Mouse (Mus musculus): Measurements from ENCODE around the gene Cacna1d.
A peak's percentile ranks its signal among the peaks of the same experiment; 100 is the strongest.

Cacna1d gene

GRCm38 (mm10) chr14:30217124-30217523 lies 274.1 kb downstream of the Cacna1d start:
- no peak for DNase-seq (ENCODE audit: low read depth, low spot score)

GRCm38 (mm10) chr14:30208156-30208555 lies 283.1 kb downstream of the Cacna1d start:
- no peak for DNase-seq (ENCODE audit: low read depth, low spot score)

DNA sequence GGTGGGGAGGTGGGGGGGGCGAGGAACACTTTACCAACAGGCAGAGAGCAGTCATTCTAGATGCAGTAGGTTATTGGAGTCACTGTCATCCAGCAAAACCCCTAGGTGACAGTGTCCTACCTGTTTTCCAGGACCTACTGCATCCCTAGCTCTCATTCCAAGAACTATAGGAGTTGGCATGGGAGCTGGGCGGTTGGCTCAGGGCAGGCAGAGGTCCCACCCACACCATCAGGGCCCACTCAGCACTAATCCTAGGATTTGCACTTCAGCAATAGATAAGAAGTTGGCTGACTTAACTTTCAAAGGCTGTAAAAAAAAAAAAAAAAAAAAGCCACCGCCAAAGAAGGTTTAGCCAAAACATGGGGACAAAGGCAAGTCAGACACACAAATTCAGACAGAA lies 285.4 kb downstream of the Cacna1d start:
- DNase-seq (ENCODE audit: low read depth, low spot score): no peak

DNA sequence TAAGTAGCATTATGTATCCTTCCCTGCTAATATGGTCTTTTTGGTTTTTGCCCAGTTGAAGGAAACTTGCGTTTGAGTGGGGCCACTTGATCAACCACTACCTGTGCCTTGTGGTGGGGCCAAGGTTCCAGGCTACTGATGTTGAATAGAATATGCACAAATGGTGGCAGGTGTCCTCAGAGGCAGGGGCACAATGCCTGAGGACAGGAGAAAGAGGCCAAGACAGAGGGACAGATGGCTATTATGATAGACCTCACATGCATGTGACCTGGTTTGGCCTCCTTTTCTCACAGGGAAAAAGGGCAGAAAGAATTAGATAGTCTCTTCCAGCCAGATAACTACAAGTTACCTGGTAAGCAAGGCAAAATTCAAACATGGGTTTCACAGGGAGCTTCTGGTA lies 286.7 kb downstream of the Cacna1d start:
- DNase-seq (ENCODE audit: low read depth, low spot score): no peak

DNA sequence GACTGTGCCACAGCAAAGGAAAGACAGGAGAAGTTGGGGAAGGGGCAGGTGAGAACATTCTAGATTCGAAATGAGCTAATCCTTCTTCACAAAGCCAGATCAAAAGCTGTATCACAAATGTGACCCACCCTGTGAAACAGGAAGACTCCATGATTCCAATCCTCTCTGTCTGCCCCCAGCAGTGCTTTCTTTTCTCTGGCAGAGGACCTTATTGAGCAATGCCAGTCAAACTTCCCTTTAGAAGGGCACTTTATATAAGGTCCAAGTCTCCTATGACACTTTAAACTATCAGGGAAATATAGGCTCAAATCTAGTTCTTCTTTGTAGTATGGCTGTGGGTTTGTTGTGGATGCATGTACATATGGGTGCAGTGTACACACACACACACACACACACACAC lies 290.9 kb downstream of the Cacna1d start:
- no peak for DNase-seq (ENCODE audit: low read depth, low spot score)

- no peak for DNase-seq (ENCODE audit: low read depth, low spot score)
Measured at GRCm38 (mm10) chr14:30198882-30199281, 292.4 kb downstream of the Cacna1d start.

- DNase-seq (ENCODE audit: low read depth, low spot score): no peak
Measured at GRCm38 (mm10) chr14:30198116-30198515, 293.1 kb downstream of the Cacna1d start.

DNA sequence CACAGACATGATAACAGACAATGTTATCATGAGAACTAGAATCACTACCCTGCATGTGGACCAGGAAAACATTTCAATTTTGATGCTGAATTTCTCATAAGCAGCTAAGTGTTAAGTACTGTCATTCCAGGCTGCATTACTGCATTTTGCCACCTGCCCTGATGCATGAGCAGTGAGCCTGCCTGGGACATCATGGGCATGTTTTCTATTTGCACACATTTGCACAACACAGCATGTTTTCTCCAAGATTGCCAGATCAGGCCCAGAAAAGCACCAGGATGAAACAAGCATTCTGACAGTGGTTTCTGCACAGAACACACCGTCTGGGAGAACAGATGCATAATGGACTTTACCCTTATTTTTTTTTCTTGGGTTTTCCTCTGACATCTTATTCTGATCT lies 294.3 kb downstream of the Cacna1d start:
- peak; percentile 34 for DNase-seq (ENCODE audit: low read depth, low spot score)

- peak; percentile 90 for DNase-seq (ENCODE audit: low read depth, low spot score)
Measured at GRCm38 (mm10) chr14:30196235-30196634, 295.0 kb downstream of the Cacna1d start.

- DNase-seq (ENCODE audit: low read depth, low spot score): peak; percentile 27
Measured at GRCm38 (mm10) chr14:30190308-30190971, 300.8 kb downstream of the Cacna1d start.

DNA sequence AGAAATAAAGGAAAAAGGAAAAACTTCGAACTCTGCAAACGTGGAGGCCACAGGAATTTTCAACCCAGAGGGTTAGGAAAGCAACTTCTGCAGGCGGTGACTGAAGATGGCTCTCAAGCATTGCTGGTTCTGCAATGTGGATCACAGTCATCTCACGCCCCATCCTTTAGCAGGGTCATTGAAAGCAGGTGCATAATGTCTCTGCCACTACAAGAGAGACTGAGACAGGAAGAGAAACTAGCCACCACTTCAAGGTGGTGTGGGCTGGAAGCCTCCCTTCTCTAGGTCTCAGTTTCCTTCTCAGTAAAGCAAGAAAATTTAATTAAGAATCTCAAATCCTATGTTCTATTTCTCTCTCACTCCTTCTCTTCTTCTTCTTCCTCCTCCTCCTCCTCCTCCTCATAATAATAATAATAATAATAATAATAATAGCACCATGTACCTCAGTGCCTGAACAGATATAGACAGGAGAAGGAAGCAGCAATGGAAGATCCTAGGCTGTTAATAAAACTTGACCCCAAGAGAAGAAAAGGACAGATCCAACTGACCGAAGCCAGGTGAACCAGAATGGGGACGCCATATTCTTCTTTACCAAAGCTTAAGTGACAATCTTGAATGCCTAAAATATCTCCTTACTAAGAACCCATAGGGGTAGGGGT lies 305.5 kb downstream of the Cacna1d start:
- peak; percentile 90 for DNase-seq (ENCODE audit: low read depth, low spot score)

GRCm38 (mm10) chr14:30184445-30185152 lies 306.7 kb downstream of the Cacna1d start:
- DNase-seq (ENCODE audit: low read depth, low spot score): peak; percentile 88

DNA sequence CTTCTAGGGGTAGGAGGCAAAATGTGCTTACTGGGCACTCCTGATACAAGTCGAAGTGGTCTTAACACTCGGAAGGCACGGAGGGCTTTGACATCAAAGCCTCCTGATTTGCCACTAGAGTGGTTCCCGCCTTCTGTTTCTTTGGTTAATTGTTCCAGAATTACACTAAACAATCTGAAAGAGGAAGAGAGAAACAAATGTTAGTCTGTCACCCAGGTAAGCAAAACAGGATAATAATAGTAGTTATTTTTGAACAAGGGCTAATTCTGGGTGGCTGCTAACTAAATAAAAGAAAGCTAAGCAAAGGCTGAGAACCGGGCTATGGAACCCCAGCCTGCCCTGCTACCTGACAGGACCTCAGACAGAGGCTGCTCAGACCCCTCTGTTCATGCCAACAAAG lies 307.2 kb downstream of the Cacna1d start:
- DNase-seq (ENCODE audit: low read depth, low spot score): peak; percentile 86

DNA sequence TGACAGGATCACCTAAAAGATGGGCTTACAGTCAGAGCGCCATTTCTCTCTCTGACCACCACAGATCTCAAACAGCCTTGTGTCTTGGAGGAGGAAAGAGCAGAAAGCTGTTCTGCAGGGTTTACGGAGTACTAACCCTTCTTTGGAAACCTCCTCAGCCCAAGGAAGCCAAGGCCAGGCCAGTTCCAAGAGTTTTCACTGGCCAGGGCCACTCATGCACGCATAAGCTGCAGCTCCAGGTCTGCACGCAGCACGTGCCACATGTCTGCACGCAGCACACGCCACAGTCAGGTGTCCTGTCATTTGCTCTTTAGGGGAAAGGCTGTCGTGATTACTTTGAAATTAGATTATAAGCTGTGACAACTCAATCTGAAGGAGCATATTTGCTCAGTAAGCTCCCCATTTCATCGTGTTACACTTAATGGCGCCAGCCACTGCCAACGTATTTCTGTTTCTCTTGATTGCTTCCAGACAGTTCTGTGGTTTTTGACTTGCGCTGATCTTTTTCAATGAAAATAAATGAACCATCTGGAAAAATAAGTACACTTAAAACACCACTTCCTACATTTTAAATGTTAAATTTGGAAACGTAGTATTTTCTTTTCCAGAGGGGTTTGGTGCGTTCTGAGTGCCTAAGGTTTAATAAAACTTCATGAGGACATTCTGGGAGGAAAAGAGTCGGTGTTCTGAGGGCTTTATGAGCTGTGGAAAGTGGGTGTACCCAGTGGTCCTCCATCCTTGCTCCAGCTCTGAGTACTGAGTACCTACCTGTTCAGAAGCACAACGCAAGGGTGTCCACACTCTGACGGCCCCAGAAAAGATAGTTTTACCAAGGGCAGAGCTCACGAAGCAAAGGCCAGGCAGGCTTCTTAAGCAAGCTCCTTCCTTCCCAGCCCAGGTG lies 308.4 kb downstream of the Cacna1d start:
- no peak for DNase-seq (ENCODE audit: low read depth, low spot score)

DNA sequence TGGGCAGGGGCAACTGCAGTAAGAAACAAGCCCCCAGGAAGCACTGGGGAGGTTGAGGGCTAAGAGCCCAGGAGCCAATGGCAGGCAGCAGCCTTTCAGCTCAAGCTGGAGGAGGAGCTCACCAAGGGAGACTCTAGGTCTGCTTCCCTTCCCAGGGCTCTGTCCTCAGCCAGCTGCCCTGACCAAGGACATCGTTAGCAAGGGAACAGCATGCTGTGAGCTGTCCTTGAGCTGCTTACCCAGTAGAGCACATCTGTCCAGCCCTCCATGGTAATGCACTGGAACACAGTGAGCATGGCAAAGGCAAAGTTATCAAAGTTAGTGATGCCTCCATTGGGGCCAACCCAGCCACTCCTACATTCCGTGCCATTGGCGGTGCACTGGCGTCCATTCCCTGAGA lies 312.9 kb downstream of the Cacna1d start:
- DNase-seq (ENCODE audit: low read depth, low spot score): no peak

DNA sequence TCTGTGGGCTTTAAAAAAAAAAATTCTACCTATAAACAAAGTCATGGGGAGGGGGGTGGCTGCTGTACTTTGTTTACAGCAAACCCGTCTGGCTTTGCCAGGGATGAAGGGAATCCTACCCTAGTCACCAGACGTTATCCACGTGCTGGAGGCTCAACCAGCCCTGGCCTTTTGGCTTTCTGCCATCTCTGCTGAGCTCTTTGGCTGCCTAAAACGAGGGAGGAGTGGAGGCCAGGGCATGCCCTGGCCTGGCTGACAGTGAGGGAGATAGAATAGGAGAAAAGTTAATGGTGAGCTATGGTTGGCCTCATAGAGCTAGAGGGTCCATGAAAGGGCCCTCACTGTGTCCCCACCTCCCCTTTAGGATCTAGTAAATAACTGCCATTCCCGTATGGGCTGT lies 313.4 kb downstream of the Cacna1d start:
- no peak for DNase-seq (ENCODE audit: low read depth, low spot score)

GRCm38 (mm10) chr14:30175362-30175761 lies 315.9 kb downstream of the Cacna1d start:
- peak; percentile 11 for DNase-seq (ENCODE audit: low read depth, low spot score)

DNA sequence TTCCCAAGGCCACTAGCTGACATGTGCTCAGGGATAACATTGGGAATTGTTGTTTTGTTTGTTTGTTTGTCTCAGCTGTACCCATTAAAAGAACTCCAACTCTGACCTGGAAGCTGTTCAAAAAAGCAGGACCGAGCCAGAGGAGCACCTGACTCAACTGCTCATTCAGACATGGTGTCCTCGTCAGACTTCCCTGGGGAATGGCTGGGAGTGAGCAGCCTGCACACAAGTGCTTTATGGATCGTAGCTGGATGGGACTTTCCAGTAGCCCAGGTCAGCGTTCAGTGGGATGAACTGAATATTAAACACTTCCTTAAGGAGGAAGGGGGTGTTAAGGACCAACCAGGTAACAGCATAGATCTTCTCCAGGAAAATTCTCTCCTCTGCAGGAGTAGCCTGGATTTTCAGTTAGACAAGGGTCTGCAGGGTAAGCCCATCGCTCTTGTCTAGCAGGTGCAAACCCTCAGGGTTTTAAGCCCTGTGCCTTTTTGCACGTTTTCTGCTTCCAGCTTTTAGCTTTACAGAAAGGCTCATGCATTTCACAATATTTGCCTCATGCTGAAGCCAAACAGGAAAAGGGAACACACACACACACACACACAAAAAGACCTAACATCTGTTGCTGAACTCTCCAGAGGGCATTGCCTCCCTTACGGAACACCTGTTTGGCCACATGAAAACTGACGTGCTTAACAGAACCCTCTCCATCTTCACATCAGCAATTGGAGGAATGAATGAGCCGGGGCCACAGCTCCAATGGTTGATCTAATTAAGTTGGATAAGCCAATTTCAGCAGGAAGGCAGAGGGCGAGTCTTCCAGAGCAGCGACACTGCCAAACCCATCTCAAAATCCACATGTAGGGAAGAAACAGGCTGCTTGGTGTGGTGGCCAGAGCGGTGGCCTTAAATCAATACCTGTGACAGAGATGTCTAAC lies 318.2 kb downstream of the Cacna1d start:
- no peak for DNase-seq (ENCODE audit: low read depth, low spot score)

GRCm38 (mm10) chr14:30171593-30171992 lies 319.7 kb downstream of the Cacna1d start:
- DNase-seq (ENCODE audit: low read depth, low spot score): no peak

DNA sequence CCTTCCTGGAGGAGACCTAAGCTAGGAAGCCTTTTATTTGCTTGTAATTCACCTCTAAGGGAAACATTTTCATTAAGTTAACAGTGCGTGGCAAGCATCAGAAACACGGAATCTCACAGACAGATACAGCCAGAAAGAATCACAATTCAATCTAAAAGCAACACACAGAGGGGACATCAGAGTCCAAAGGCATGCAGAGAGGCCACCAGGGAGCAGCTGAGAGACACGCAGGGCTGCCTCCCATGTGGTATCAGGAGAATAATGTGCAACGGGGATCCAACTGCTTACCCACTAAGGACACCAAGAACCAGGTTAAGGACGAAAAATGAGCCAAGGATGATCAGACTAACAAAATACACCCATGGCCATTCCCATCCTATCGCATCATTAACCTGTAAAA lies 320.2 kb downstream of the Cacna1d start:
- DNase-seq (ENCODE audit: low read depth, low spot score): no peak

DNA sequence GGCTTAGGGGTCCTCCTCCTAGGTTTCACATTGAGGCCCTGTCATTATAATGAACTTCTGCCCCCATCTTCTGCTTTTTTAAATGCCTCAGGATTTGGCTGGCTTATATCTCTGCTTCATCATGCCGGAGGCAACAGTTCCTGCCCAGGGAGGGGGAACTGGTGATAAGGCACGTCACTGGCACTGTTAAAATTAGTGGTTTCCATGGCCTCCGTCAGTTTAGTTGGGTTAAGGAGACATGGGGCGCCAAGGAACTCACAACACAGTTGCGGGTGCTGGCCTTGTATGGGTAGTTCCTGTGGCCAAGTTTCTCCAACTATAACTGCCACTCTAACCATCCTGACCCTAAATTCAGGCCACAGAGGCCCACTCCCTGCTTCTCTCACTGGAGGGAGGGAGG lies 321.8 kb downstream of the Cacna1d start:
- no peak for DNase-seq (ENCODE audit: low read depth, low spot score)

All from A20 (cell line).